Mouse (Mus musculus): ENCODE data around the gene Plcb1.

Gene Plcb1

DNA sequence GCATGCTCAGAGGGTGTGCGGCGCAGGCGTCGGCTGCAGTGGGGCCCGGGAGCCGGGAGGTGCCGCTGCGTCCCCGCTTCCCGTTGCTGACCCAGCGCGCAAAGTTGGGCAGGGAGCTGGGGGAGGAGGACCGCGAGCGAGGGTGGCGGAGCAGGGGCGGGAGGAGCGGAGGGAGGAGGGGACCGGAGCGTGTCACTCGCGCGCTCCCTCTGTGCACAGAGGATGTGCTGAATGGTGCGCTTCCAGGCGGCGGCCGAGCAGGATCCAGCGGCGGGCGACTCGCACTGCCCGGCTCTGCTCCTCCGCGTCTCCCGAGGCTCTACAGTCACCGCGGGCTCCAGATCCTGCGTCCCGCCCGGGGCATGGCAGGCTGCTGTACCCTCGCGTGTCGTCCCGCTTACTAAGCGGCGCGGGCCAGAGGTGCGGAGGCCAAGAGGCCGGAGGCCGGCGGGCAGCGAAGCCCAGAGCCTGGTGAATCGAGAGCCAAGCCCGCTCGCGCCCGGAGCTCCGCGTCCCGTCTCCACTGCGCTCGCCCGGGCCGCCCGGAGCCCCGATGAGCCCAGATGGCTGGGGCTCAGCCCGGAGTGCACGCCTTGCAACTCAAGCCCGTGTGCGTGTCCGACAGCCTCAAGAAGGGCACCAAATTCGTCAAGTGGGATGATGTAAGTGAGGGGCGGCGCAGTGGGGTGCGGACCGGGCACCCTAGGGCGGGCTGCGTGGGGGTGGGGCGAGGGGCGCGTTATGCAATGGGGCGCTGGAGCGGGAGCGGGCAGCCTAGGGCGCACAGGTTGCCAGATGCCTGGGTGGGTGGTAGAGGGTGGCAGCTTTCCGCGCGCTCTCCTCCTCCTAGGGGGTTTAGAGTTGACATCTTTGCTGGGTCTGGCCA lies at the start of gene Plcb1:
Gene Plcb1 (plus strand): TSS at position 98 of the 886 bp plus-strand sequence.
- in situ Hi-C loops (cut with MboI, MseI) = loop anchor here (10.0 kb wide), 1 partner anchor 539 kb away; no protein-coding TSS in a partner anchor

DNA sequence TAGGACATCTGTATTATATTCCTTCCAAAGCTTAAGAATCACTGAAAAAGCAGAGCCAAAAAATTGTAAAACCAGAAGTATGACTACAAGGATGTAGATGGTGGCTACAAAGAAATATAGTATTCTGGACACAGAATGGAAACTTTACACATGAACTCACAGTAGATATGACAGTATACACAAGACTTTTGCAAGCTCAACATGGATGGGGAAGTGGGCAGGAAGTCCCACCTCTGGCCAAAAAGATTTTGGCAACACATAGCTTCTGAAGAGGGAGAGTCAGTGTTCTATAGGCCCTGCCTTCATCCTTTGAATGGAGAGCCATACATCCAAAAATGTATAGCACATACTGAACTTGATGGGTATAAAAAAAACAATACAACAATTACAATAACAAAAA lies 30.3 kb upstream of the Plcb1 start:
- in situ Hi-C loops (cut with MboI, MseI) = no loop called here

DNA sequence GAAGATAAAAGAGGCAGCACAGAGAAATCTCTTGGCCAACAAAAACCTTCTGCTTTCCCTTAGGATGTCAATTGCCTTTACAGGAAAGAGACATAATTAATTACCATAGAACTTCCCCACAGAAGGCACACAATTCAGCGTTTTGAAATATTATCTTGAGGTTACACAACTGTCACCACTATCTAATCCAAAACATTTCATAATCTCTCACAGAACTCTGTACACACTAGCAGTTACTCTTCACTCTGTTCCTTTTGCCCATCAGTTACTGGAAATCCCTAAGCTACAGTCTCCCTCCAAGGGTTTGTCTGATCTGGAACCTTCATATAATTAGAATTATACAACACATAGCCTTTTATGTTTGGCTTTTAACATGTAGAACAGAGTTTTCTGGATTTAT lies 29.8 kb upstream of the Plcb1 start:
- in situ Hi-C loops (cut with MboI, MseI) = no loop called here

DNA sequence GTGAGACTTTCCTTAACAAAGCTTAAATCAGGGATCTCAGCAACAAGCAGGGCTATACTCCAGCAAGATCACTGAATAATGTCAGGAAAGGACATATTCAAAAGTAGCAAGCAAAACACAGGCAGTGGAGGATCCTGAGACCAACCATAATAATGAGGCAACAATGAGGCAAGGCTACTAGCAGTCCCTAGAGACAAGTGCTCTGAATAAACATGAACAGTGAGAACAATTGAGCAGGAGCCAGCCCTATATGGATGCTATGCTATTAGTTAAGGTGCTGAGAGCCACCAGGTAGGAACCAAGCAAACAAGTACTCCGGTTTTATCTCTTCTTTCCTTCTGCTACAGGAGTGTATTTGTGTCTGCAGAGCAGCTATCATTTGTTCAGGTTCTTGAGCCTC lies 24.8 kb upstream of the Plcb1 start:
- in situ Hi-C loops (cut with MboI, MseI) = no loop called here

DNA sequence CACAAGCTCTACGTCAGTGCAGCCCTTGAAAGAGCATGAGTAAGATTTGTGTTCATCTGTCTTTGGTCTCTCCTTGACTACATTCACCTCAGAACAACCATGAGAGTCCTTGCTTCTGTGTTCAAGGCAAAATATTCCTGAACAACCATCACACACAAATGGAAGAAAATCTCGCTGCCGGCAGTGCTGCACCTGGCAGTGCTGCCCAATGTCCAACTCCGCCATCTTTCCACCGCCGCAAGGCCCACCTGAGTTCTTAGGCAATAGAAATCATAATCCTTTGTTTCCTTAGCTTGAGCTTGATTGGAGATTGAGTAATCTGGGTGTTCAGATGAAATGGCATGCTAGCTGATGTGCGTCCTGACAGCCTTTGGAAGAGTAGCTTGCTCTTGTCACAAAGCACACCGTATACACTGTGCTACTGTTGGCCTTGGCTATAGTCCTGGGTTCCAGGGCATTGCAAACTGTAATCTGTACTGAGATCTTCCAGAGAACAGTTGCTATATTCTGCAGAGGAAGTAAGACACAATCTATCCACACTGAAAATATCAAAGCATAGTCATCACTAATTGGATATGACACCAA lies 22.4 kb upstream of the Plcb1 start:
- in situ Hi-C loops (cut with MboI, MseI) = no loop called here

DNA sequence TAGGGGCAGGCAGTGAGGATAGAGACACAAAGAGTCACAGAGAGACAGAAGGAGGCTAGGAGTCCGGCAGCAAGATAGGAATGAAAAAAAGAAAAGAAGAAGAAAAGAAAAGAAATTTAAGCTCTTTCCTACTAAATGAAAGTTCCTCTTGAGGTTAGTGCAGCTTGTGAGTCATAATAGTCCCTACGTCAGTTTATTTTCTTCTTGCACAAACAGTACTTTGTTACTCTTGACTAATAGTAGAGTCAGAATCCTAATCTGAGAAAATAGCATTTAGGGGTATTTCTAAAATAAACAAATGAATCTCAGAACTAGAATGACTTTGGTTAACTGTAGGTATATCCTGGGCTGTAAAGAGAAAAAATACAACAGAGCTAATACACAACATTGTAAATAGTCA lies 21.4 kb upstream of the Plcb1 start:
- in situ Hi-C loops (cut with MboI, MseI) = no loop called here

DNA sequence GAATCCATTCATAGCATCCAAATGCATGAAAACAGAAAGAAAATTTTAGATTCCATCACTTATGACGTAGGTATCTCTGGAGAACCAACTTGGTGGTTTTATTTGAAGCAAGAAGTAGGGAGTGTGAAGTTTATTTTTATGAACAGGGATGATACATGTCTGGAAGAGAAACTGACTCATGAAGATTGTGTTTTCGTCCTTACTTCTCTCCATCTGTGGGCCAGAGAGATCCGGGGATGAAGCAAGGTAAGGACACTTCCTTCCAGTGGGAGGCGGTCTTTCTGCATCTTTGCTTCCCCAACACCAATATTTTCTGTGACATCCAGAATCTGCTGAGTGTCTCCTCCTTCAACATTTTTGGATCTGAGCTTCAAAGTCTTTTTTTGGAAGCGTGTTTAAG lies 6.0 kb upstream of the Plcb1 start:
- in situ Hi-C loops (cut with MboI, MseI) = loop anchor here (10.0 kb wide), 2 partner anchors 545 to 975 kb away; no protein-coding TSS in a partner anchor

DNA sequence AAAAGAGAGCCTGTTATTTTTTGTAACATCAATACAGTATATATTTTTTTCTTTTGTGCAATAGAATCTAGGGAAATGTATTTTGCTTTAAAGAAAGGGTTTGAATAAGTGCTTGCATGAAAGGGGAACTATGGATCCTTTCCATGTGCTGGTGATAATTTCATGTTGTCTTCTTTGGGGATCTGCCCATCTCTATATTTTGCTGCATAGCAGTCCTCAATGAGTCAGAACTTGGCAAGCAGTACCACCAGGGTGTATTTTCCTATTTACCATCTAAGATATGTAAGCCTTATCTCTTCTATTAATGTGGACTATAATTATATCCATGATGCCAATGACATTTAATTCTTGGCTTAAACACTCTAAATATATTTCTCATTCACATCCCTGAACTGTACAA lies 5.6 kb upstream of the Plcb1 start:
- in situ Hi-C loops (cut with MboI, MseI) = loop anchor here (10.0 kb wide), 1 partner anchor 544 kb away; no protein-coding TSS in a partner anchor

DNA sequence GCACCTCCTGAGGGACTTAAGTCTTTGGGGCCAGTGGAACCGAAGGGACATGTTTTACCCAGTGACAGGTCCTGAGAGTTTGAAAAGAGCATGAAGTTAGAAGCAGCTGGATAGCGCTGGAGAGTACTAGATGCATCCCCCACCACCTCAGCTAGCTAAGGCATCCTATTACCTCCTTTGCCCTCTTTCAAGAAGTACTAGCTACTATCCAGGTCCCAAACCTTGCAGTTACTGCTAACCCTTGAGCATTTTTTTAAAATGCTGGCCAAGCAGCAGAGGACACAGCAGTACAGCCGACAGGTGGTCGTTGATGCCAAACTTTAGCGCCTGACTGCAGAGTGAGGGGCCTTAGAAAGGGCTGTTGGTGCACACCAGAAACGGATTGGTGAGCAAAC lies 986 bp downstream of the Plcb1 start:
- in situ Hi-C loops (cut with MboI, MseI) = loop anchor here (10.0 kb wide), 1 partner anchor 538 kb away; no protein-coding TSS in a partner anchor

DNA sequence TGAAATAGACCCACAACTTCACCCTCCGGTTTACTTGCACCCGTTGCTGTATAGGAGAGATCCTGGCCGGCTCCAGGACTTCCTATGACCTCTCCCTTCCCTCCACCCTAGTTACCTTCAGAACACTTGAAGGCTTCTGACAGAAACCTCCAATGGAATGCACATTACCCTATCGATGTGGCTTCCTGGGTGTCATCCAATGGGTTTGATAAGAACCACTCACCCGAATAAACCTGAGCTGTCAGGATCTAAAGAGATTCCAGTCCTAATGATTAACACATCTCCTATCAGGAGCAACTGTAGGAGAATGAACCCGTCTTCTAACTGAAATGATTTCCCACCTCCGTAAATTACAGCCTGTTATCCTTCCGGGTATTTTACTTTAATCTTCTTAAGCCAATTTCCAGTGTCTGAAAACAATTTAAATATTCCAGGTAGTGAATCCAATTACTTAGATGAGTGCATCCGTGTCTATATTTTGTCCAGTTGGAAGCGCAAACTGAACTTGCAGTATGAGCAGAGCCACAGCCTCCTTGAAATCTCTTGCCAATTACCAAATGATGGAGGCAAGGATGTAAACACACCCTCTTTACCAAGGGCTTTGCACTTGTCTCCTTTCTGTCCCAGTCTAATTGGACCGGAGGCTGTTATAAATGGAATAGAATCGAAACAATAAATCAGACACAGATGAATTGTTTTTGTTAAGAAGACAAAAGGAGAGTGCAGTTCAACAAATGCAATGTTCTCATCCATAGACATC lies 1.6 kb downstream of the Plcb1 start:
- in situ Hi-C loops (cut with MboI, MseI) = loop anchor here (10.0 kb wide), 1 partner anchor 537 kb away; no protein-coding TSS in a partner anchor

DNA sequence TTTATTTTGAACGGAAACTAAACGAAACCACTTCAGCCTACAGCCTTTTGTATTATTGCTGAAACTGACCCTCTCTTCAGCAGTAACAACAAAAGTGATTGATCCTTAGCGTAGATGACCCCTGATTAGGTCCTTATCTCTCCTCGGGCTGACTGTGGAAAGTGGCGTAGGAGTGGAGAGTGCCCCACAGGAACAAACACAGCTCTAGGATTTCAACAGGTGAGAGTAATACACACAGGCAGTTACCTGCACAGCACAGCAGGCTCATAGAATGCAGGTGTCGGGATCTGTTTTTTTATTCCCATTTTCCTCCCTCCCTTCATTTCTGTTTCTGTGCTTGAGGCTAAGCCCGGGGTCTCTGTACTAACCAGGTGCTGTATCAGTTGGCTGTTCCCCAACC lies 7.1 kb downstream of the Plcb1 start:
- in situ Hi-C loops (cut with MboI, MseI) = no loop called here

DNA sequence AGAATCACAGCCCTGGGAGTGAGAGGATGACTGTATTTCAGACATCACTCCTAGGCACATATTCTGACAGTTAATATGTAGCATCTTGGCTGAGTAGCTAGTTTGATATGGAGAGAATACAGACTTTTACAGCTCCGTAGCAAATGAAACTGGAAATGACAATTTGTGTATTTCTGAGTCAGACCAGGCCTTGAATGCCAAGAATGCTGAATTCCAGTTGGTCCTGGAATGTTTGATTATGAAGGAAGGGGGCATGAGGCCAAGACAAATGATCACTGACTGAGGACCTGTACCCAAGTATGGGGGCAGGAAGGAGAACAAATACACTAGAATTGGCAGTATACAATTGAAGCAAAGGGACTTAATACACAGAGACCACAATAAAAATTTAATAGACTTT lies 14.4 kb downstream of the Plcb1 start:
- in situ Hi-C loops (cut with MboI, MseI) = no loop called here

DNA sequence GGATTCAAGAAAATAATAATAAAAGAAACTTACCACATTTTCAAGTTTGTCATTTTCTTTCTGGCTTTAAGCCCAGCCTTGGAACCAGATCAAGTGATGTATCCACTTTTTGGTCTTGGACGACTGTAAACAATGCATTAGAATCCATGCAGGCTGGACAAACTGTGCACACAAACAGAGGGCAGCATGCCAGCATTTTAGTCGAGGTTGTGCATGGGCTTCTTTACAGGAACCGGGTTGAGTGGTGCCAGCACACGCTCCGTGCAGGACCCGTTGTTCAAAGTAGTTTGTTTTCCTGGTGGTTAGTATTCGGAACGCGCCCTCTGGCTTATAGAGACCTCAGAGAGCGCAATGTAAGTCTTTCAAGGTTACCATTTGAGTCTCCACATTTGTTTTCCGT lies 30.5 kb downstream of the Plcb1 start:
- in situ Hi-C loops (cut with MboI, MseI) = no loop called here

DNA sequence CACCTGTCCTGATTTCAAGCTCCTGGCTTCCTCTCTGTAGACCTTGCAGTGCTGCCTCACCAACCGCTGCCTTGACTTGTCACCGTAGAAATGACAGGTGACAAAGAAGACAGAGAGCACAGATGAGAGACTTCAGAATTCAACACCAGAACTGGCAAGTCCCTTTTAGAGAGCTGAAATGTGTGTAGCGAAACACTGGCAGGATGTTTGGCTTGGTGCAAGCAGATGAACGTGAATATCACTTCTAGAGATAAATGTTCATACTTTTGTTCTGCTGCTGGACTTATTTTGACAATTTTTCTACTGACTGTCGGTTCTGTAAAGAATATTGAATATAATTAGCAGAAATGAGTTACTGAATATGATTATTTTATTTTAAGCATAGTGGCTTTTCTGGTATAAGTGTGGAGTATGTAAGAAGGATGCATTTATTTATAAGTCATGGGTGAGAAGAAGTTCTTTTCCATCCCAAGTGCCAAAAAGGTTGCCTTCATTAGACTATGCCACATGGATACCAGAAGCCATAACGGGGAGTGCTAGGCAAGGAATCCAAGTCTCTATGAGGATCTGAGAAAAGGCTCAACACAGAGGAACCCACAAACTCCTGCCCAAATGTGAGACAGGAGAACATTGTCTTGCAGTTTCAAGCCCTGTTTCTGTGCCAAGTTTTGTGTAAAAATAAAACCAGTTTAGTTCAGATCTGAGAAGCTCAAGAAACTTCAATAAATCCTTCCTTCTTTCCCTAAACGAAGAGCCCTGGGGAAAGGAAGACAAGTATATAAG lies 31.4 kb downstream of the Plcb1 start:
- in situ Hi-C loops (cut with MboI, MseI) = no loop called here

DNA sequence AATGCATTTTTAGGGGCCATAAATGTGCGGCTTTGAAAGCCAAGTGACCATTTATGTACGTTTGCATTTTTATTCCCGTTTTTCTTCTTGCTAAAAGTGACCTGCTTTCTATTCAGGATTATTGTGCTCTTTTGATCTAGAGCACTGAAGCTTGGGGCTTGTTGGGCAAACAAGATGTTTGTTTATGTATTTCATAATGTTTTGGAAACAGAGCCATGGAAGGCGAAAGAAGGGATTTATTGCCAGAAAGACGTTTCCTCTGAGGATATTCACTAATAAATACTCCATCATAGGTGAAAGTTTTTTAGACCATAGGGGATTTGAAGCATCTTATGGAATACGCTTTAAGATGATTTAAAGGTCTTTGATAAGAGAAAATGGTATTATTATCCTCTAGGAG lies 35.3 kb downstream of the Plcb1 start:
- in situ Hi-C loops (cut with MboI, MseI) = no loop called here

DNA sequence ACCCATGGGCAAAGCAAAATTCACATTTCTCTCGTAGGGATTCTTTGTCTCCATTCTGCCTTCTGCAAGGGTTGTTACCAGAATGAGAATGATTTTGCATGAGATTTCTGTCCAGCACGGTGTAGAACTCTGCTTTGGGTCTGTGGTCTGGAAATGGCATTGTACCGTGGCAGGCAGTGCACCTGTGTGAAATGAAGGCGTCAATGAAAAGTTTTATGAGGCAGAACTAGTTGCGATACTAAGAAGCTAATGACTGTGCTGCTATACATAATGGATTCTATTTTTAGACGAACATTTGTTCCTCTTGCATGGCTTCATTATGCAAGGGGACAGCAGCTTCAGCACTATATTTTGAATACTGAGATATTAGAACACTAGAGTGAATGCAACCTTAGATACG lies 39.8 kb downstream of the Plcb1 start:
- in situ Hi-C loops (cut with MboI, MseI) = no loop called here

DNA sequence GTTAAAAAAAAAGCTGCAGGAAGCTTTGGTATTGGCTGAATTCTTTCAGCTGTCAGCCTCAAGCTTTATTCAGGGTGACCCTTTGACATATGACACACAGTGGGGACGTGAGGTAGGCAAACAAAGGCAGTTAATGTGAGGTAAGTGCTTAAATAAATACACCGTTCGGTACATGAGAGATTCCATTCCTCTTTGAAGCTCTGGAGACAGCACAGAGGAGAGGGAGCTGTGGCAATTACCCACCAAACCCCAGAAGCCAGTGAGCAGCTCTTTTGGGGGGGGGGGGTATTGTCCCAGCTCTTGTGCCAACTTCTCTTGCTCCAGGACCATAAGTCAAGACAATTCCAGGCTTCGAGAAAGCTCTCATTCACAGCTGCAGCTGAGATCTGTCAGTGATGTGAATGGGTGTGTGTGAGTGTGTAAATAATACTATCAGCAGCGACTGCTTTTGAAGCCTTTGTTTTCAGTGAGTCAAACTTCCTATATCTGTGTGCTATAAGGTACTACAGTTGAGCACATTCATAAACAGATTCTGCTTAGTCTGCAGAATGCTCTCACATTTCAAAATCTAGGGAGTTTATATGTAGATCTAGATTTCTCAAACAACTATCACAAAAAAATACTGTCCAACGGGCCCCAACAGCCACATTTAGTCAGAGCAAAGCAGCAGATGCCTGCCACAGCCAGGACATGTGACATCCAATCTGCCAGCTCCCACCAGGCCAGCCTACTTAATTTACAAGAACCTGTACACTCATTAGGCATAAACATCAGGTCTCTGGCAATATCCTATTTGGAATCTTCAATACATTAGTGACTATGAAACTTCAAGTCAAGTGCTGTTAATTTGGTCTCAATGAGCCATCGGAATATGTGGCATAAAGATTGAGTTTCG lies 40.5 kb downstream of the Plcb1 start:
- in situ Hi-C loops (cut with MboI, MseI) = no loop called here

DNA sequence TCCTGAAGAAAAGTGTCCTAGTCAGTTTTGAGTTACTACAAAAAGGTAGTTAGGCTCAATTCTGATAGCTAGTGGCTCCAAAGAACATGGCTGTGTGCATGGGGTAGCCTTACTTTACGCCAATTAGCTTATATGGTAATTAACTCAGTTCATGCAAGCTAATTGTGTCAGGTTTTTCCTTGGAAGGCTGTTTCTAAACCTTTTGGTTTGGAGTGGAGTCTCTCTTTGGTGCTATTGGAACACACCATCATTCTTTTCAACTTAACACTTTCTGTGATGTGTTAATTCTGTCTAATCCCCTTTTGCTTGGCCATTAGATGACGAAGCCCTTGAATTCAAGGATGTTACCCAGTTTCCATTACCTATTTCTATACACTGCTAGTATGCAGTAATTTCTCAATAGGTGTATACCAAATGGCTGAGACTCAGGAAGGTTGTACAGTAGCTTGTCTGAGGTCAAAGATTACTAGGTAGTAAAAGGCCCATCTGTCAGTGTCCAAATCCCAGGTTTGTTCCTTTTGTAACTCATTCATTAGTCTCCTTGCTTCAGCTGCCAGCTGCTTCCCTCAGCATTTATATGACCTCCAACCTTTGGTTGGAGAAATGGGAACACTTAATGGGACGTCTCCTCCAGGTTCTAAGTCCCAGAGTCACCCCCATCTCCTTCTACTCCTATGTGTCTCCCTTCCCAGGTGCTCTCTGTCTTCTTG lies 42.1 kb downstream of the Plcb1 start:
- in situ Hi-C loops (cut with MboI, MseI) = no loop called here

DNA sequence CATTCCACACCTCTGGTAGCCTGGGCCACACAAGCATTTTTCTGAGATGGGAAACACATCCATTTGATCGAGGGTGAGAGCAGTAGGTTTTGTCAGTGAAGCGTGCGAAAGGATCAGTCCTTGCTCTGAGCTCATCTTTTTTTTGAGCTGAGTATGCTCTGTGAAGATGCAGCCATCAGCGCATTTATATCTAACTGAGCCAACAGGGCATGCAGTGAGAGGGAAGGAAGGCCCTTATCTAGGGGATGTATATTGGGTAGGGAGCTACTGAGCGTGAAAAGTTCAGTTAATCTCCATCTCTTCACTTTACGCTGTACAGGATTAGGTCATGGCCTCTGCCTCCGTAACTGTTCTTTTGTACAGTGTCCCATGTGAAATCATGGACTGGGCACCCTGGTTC lies 46.0 kb downstream of the Plcb1 start:
- in situ Hi-C loops (cut with MboI, MseI) = no loop called here

DNA sequence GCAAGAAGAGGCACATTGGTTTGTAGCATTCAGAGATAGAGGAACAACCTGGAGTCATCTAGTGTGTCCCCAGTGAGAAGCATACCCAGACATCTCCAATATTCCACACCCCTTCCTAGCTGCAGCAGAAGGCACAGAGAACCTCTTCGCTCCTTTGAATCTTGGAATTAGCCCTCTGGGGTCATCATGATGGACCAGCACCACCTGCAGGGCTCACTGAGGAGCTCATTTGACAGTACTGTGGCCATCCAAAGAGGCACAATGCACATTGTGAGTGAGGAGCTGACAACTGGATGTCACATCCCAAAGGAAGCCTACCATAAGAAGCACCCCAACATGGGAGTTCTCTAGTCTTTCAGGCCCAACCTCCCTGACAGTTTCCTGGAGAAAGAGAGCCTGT lies 50.2 kb downstream of the Plcb1 start:
- in situ Hi-C loops (cut with MboI, MseI) = no loop called here
